Mouse (Mus musculus) brain, adult 2 months (tissue): ENCODE data around the gene Zkscan16.

Source experiments
- DNase-seq: peaks from one replicate; pipeline ENCODE4 v3.0.0; 2011; ENCODE audit warnings: low read depth, low spot score

Zkscan16 gene

GRCm38 (mm10) chr4:58935846-58936245 lies 7.6 kb upstream of the Zkscan16 start:
- DNase-seq = peak; percentile 10

- DNase-seq = no peak
Measured at GRCm38 (mm10) chr4:58941638-58942037, 1.8 kb upstream of the Zkscan16 start.

GRCm38 (mm10) chr4:58942942-58943341 lies 486 bp upstream of the Zkscan16 start:
- DNase-seq = no peak

- no peak for DNase-seq
Measured at GRCm38 (mm10) chr4:58944206-58944553, 752 bp downstream of the Zkscan16 start.

- peak; percentile 76 for DNase-seq
Measured at GRCm38 (mm10) chr4:58944695-58945094, 1.3 kb downstream of the Zkscan16 start.

DNA sequence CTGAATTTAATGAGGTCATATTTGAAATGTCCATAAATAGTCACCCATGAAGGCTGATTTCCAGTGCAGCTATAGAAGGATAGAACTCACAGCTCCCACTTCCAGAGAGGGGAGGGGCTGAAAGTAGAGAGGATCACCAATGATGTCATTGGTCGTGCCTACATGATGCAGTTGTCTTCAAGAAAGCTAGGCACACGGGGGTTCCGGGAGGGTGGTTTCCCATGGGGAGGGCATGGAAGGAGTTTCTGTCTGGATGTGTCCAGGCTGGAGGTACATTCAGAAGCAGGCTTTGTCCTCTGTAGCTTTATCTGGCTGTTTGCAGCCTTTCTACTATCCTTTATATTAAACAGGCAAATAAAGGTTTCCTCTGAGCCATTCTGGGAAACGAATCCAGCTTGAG lies 5.0 kb downstream of the Zkscan16 start:
- no peak for DNase-seq

DNA sequence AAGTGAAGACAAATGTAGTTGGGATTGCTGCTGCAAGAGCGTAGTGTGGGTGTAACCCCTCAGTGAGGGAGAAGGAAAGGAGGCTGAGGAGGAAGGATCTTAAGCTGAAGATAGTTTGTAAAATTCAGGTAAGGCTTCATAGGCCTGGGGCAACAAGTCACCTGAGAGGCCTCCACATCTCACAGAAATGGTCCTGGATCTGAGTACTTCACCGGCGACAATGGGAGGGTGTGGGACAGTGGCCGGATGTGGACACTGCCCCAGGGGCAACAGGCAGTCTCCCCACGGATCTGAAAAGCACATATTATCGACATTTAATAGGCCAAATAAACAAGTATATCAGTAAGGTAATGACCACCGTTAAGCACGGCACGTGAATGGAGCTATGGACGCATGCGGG lies 9.2 kb downstream of the Zkscan16 start:
- DNase-seq = no peak

DNA sequence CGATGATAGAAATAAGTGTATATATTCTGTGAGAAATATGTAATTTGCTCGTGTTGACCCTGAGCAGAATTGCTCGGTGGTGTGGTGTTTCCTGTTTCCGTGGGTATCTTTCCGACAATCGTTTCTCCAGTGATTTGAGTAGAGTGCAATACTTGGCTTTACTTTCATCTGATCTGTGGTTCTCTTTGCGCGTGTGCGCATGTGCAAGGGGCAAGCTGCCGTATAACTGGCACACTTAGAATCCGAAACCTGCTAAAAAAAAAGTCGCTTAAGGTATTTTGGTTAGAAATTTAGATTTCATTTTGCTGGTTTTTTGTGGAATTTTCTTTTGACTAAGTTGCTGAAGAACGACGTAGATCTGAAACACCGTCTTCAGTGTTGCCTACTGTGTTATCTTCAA lies 18.3 kb downstream of the Zkscan16 start:
- DNase-seq = no peak

DNA sequence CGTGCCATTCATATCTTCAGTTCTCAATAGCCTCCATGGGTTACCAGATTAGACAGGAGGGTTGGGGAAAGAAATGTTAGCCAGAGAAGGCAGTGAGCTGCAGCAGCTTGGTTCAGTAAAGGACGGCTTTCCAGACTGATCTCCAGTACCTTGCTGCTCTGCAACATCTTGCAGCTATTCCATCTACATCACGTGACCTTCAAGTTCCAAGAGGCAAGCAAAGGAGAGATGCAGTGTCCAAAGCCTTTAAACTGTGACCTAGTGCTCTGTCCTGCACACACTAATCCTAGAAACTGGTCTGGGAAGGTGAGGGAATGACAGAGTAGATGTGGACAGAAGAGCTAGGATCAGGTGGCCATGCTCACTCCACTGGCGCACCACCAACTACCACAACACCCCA lies 19.8 kb downstream of the Zkscan16 start:
- DNase-seq = no peak

- no peak for DNase-seq
Measured at GRCm38 (mm10) chr4:58965136-58965535, 21.7 kb downstream of the Zkscan16 start.

GRCm38 (mm10) chr4:58970678-58971077 lies 27.2 kb downstream of the Zkscan16 start:
- no peak for DNase-seq

DNA sequence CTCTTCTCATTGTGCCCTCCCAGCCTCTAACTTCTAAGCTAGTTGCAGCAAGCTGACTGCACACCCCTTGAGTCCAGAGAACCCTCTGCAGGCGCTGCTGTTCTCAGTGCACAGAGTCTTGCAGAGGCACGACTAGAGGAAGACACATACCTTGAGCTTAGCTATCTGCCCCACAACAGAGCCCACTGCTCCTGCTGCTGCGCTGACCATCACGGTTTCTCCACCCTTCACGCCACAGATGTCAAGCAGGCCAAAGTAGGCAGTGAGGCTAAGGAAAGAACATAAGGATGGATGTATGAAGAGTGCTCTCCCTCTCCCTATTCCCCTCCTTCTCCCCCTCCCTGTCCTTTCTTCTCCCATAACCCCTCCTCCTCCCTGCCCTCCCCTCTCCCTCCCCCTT lies 32.3 kb downstream of the Zkscan16 start:
- DNase-seq = no peak

GRCm38 (mm10) chr4:58981421-58981820 lies 38.0 kb downstream of the Zkscan16 start:
- DNase-seq = no peak

DNA sequence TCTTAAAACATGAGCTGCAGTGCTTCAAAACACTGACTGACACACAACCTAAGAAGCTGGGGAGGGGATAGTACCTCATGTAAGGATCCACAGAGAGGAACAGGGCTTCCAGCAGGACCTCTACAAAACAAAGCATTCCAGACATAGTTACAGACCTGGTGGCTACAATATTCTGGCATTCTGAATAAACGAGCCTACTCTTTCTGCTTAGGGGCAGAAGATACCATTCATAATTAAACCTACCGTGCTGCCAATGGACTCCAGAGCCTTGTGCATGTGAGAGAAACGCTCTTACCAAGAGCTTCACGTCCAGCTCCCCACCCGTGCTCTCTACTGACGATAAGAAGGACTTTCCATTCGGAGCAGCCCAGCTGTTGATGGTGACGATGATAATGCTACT lies 39.4 kb downstream of the Zkscan16 start:
- no peak for DNase-seq

GRCm38 (mm10) chr4:58985157-58985648 lies 41.8 kb downstream of the Zkscan16 start:
- peak; percentile 76 for DNase-seq

- peak; percentile 90 for DNase-seq
Measured at GRCm38 (mm10) chr4:58986540-58987190, 43.2 kb downstream of the Zkscan16 start, which contains the start of gene Ptgr1. Gene Ptgr1 (minus strand): TSS chr4:58987119.

DNA sequence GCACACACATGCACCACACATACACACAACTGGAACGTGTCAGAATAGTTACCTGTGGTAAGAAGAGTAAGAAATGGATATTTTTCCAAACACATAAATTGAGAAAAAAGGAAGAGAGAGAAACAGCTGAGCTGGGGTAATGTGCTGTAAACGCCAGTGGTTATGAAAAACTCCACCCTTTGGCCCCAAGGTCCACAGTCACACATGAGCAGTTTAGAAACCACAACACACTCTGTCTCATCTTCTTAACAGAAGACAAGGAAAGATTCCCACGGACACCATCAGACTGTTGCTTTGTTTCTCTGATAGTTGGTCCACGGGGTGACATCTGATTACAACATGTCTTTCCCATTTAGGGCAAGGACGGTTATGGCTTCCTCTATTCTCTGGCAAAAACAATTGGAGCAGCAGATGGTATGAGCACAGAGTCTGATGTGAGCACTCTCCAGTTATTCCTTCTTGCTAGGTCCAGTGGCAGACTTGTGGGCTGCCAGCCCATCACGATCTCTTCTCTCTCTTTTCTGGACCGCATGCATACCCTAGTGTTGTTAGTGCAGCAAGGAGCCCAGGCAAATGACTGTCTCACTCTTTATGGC lies 46.0 kb downstream of the Zkscan16 start:
- DNase-seq = peak; percentile 41

GRCm38 (mm10) chr4:58990609-58991434 lies 47.4 kb downstream of the Zkscan16 start:
- no peak for DNase-seq

DNA sequence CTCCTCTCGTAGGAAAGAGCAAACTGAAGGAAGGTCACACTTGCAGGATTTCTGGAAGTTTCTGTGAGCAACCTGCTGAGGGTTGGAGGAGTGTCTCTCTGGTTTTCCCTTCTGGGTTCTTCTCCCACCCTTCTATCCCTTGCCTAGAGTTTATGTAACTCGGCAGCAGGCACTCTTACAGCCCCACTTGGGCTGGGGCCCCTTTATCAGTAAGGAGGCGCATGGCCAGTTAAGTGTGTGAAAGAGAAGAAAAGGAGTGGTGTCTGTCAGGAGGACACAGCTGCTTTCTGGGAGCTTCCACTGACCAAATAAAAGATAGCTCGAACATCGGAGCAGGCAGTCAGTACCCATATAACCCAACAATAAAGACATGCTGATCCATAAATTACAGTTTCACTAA lies 48.8 kb downstream of the Zkscan16 start:
- DNase-seq = no peak

- DNase-seq = no peak
Measured at GRCm38 (mm10) chr4:58994762-58995161, 51.3 kb downstream of the Zkscan16 start, which contains the start of gene Dnajc25. Gene Dnajc25 (plus strand): TSS chr4:58995062.

- no peak for DNase-seq
Measured at GRCm38 (mm10) chr4:58995251-58995693, 51.8 kb downstream of the Zkscan16 start.

GRCm38 (mm10) chr4:58997081-58997480 lies 53.7 kb downstream of the Zkscan16 start:
- DNase-seq = no peak
